Mouse (Mus musculus) liver, adult (tissue): ENCODE data around the gene Sez6.

ENCODE experiments used
- GATA4 ChIP-seq: IDR thresholded peaks from 2 replicates; pipeline ENCODE4 v1.6.1; 2014; ENCODE audit warnings: mild to moderate bottlenecking, low read length; ENCODE audit not compliant: insufficient replicate concordance

The Sez6 gene

GRCm38 (mm10) chr11:77958932-77959331, 28.3 kb downstream of the Sez6 start:
- TF ChIP-seq GATA4: no peak

DNA sequence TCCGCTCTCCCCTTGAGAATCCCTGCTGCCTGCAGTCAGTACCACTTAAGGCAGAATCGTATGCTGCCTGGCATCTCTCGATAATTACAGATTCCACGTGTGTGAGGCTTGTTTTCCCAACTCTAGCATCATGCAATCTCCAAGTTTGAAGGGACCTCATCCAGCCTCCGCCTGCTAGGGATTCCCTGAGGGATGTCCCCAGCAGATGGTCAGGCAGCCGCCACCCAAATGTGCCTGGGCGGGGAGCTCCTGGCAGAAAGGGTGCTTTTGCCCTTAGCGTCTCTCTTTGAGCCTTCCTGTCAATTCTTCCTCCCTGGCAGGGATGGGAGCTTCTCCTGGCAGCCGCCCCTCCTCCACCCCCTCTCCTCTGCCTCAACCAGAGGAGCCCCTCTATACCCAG, 29.6 kb downstream of the Sez6 start:
- TF ChIP-seq GATA4: no peak

DNA sequence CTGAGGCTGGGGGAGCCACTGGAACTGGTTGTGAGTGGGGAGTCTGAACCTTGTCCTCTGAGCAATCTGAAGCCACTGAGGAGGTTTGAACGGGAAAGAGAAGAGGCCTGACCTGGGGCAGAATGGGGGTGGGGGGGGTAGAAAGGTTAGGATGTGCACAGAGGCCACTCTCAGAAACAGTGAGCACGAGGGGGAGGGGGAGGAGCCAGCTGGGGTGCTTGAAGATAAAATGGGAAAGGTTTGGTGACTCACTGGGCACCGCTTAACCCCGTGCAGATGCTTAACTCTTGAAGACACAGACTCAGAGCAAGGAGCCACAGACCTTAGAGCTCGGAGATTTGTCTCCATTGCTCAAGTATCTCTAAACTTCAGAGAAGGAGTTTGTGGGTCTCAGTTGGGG, 30.3 kb downstream of the Sez6 start:
- no peak for TF ChIP-seq GATA4

- TF ChIP-seq GATA4: no peak
Measured at GRCm38 (mm10) chr11:77962946-77963345, 32.3 kb downstream of the Sez6 start.

DNA sequence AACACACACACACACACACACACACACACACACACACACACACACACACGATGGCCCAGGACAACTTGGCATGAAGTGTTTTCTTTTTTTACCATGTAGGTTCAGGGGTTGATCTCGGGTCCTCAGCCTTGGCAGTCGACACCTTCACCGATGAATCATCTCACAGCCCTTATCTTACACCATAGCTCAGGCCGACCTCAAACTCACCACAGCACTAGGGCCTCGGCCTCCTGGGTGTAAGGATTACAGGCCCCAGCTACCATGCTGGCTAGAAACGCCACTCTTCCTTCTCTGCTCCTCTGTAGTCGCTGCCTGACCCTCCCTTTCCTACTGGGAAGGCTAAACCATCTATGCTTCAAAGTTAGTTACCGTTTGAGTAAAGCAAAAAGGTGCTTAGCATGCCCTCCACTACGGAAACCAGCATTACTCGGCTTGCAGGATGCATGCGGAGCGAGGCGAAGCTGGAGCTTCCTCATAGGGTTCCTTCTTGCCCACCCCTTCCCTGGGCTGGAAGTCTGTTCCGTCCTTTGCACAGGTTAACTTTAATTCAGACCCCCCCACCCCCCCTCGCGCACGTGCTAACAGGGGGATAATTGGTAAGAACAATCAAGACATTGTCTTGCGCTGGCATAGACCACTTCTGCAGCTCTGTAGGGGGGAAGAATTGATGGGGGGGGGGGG, 34.0 kb downstream of the Sez6 start:
- no peak for TF ChIP-seq GATA4

DNA sequence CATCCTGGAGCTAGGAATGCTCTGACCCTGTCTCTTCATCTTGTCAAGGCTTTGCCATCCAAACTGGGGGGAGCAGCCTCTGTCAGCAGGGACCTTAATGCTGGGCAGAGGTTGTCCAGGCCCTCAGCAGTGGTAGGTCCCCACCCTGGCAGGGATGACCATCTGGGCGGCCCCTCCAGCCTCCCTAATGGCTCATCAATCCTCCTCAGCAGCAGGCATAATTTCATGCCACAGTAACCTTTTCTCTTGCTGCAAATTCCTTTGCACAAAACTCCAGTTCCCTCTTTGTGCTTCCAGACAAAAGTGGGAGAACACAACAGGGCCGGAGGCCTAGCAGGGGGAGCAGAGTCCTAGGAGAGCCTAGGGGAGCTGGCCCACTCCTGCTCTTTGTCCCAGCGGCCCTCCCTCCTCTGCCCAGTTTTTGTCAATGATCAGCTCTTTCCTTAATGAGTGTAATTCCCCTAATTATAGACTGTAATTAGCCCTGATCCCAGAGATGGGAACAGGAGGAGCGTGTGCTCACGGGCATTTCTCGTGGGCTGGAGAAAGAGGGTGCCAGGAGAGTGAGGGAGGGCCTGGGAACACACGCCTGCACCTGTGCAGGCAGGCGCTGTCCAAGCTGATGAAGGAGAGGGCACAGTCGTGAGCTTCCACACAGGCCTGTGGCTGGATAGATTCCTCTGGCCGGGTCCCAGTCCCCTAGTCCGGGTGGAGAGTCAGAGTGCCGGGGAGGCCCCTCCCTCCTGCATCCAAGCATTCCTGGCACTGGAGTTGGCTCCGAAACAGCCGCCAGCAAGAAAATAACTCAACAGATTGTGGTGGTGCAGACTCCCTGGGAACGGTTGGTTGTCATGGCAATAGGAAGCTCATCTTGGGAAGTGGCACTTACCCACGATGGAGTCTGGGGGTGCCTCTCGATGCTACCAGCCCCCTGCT, 34.8 kb downstream of the Sez6 start:
- TF ChIP-seq GATA4: no peak

DNA sequence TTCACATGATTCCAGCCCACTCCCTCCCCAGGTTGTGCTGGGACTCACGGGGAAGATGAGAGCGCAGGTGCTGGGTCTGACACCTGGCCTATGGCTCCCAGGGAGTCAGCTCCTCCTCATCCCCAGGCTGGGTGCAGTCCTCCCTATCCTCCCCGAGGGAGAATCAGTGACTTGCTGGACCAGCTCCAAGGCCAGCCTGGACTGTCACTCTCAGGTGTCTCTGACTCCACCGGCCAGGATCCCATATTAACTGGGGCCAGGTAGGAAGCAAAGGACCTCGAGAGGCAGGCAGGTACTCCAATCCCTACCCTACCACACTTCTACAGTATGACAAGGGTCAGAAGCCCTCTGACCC, 35.4 kb downstream of the Sez6 start:
- TF ChIP-seq GATA4: no peak

GRCm38 (mm10) chr11:77967114-77967513, 36.5 kb downstream of the Sez6 start:
- no peak for TF ChIP-seq GATA4

DNA sequence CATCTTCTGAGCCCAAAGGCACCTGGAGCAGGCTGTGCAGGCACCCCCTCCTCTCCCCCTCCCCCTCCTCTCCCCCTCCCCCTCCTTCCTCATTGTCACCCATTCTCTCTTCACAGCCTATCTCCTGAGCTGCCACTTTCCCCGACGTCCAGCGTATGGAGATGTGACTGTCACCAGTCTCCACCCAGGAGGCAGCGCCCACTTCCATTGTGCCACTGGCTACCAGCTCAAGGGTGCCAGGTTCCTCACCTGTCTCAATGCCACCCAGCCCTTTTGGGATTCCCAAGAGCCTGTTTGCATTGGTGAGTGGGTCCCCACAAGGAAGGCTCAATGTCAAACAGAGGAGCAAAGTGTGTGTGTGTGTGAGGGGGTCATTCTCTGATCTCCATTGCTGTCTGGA, 38.2 kb downstream of the Sez6 start:
- TF ChIP-seq GATA4: no peak

DNA sequence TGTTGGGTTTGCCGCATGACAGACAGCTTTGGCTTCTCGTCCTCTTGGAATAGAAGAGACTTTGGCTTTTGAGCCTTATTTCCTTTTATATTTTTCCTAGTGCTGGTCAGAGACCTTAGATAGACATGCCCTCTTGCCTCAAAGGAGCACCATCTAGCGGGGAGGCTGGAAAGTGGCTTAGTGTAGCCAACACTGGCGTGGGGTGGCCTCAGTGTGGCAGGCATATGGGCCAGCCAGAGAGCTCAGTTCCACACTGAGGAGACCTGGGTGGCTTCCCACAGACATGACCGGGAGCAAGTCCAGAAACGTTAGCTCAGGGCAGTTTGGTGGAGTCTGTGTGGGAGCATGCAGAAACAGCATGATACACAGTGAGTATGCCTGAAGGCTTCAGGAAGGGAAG, 40.1 kb downstream of the Sez6 start:
- no peak for TF ChIP-seq GATA4

- TF ChIP-seq GATA4: no peak
Measured at GRCm38 (mm10) chr11:77973520-77973919, 42.9 kb downstream of the Sez6 start.

GRCm38 (mm10) chr11:77974325-77974724, 43.7 kb downstream of the Sez6 start:
- TF ChIP-seq GATA4: no peak

- TF ChIP-seq GATA4: no peak
Measured at GRCm38 (mm10) chr11:77975873-77976272, 45.3 kb downstream of the Sez6 start.

- no peak for TF ChIP-seq GATA4
Measured at GRCm38 (mm10) chr11:77978161-77978560, 47.6 kb downstream of the Sez6 start.

GRCm38 (mm10) chr11:77979221-77979809, 48.7 kb downstream of the Sez6 start:
- TF ChIP-seq GATA4: no peak

- TF ChIP-seq GATA4: no peak
Measured at GRCm38 (mm10) chr11:77980281-77981204, 49.9 kb downstream of the Sez6 start.
